Mouse (Mus musculus): ENCODE measurements at regions not wholly inside any gene's neighbourhood (a gene's known extent, or its start where the extent isn't known, plus 50 kb on each side); places are given as distances from the start of the nearest gene placed in this dataset.

DNA sequence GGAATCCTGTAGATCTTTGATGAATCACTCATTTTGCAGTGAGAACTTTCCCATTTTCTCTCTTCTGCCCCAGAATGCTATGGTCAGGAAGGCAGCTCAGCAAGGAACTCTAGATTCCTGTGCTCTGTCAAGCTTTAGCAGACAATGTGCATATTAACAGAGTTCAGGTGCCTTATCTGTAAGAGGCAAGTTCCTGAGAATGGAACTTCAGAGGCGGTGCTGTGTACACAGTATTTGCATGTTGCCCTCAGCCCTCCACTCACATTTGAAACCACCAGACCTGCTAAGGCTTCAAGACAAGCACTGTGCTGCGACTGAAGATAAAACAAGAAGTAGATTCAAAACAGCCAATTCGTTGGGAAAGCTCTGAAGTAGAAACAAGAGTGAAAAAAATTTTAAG, 66.8 kb upstream of the Slc35f4 start:
- DNase-seq (ENCODE audit: low spot score) = no peak

GRCm38 (mm10) chr14:49590322-49590721, 64.5 kb upstream of the Slc35f4 start:
- peak; percentile 4 for DNase-seq (ENCODE audit: low spot score)
